Mouse (Mus musculus): ENCODE results near the gene Hcfc2.

Gene Hcfc2

DNA sequence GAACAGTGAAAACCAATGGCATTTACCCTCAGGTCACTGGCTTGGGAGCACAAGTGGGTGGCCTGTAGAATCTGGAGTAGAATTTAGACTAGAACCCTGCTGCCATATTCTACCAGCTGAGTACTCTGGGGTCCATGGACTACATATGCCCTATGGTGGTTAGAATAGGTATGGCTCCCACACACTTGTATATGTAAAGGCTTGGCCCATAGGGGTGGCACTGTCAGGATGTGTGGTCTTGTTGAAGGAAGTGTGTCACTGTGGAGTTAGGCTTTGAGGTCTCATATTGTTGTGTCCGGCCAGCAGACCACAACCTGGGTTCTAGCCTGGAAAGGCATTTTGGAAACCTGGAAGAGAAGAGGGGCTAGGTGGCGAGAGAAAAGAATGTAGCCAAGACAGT lies 74.8 kb downstream of the Hcfc2 start:
- no peak for DNase-seq (ENCODE audit: low read depth, low spot score)

DNA sequence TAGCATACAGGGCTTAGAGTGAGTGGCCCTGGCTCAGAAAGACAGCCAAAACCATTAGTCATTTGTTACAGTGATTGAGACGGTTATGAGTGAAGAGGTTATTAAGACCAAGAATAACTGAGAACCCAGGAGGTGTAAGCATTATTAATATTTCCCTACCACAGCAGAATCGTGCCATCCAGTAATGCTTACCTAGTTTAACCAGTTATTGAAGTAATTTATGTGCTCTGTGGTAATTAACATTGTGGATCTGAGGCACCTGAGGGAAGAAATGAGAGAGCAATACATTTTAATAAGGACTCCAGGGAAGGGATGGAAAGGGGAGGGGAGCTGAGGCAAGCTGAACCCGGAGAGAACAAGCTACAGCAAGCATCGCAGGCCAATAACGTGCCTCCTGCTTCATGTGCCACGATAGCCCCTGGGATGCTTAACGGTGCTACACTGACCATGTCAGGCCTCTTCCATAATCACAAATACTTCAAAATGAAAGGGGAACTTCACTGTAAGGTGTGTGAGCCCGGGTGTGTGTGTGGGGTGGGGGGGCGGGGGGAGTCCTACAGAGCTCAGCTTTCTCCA lies 75.7 kb downstream of the Hcfc2 start:
- DNase-seq (ENCODE audit: low read depth, low spot score): no peak

DNA sequence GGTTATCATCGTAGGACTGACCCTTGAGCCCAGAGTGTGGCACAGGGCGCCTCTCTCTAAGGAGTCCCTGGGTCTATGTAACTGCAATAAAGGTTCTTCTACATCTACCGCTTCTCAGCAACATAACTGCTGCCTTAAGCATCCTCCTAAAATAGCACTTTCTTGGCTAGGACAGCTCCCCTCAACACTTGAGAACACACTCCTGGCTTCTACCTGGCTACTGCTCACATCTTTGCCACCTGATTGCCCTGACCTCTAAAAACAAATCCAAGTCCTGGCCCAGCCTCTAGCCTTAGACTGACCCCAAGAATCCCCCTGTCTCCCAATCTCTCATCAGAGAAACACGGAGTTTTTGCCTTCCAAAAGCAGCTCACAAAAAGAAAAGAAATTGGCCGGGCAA lies 78.9 kb downstream of the Hcfc2 start:
- DNase-seq (ENCODE audit: low read depth, low spot score): no peak

DNA sequence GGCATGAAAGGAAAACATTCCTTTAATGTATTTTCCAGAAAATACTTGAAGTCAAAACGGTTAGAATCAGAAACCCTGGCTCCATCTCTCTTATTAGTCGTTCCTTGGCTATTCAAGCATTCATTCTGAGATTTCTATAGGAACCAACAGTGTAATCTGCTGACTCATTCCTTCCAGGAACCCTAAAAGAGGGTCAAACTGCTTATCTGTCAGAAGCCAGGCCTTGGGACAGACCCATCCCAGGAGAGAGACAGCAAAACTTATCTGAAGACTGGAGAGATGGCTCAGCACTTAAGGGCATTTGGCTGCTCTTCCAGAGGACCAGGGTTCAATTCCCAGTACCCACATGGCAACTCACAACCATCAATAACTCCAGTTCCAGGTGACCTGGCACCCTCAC lies 81.1 kb downstream of the Hcfc2 start:
- DNase-seq (ENCODE audit: low read depth, low spot score): no peak

DNA sequence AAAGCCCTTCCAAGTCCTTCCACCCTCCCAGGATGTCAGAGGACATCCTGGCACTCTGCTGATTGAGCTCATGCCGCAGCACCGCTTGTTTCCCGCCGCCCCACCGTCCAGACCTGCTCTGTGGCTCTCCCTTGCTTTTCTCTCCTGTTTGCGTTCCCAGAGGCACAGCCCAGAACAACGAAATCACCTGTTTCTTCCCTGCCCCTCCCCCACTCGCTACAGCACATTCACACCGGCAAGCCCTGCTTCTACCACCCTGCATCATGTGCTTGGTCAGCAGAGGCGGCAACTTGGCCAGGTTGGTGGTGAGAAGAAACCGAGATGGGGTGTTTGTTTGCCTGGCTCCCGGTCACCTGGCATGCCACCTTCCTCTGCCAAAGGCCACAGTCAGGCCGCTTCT lies 81.9 kb downstream of the Hcfc2 start:
- peak; percentile 80 for DNase-seq (ENCODE audit: low read depth, low spot score)

DNA sequence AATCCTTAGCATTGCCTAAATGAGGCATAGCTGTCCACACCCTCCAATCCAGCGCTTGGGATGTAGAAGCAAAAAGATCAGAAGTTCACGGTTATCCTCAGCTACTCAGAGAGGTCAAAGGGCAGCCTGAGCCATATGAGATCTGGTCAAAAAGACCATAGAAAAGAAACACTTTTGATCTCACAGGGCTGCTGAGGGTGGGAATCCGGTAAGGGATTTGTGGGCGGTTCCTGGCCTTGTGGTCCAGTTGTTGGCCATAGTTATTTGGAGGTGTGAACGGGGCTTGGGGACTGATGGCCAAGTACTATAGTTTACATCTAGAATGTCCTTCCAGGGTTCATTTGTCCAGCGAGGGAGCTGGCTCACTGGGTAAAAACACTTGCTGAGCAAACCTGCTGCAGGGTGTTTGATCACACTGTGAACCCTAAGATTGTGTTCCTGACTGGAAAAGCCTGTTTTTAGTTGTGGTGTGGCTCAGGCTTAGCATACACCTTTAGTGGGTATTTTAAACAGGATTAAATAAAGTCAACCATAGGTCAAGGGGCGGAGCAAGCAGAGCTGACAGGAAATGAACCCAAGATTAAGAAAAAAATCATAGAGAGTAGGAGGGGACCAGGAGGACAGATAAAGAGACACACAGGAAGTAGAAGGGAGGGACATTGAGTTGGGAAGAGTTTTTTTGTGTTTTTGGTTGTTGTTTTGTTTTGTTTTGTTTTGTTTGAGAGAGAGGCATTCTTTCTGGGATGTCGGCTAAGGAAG lies 83.0 kb downstream of the Hcfc2 start:
- peak; percentile 90 for DNase-seq (ENCODE audit: low read depth, low spot score)

DNA sequence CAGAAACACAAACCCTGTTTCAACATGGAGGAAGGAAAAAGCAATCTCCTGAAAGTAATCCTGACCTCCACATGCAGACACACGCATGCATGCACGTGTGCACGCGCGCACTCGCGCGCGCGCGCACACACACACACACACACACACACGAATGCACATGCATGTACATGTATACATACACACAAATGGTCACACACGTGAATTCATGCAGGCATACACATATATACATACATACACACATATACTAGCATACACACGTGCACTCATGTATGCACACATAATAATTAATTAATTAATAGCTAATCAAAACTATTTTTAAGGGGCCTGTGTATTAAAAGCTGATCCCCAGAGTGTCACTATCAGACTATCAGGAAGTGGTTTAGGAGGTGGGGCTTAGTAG lies 83.9 kb downstream of the Hcfc2 start:
- no peak for DNase-seq (ENCODE audit: low read depth, low spot score)

DNA sequence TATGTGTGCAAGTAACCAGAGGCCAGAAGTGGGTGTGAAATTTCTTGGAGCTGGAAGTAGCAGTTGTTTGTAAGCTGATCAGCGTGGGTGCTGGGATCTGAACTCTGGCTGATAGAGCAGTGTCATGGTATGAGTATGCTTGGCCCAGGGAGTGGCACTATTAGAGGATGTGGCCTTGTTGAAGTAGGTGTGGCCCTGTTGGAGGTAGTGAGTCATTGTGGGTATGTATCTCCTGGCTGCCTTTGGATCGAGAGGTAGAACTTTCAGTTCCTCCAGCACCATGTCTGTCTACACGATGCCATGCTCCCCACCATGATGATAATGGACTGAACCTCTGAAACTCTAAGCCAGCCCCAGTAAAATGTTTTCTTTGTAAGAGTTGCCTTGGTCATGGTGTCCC lies 84.4 kb downstream of the Hcfc2 start:
- peak; percentile 47 for DNase-seq (ENCODE audit: low read depth, low spot score)

DNA sequence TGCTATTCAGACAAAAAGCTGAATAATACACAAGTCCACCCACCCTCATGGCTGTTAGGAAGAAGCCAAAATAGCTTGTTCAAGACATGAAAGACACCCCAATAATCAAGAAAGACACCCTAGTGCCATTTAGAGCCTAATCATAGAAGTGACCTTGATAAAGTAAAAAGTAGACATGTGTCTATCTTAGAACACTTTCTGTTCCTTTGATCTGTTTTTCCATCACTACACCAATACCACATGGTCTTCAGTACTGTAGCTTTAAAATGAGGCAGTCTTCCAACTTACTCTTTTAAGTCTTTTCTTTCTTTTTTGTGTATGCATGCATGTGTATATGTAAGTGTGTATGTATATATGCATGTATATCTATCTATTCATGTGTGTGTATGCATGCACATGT lies 84.9 kb downstream of the Hcfc2 start:
- DNase-seq (ENCODE audit: low read depth, low spot score): no peak

DNA sequence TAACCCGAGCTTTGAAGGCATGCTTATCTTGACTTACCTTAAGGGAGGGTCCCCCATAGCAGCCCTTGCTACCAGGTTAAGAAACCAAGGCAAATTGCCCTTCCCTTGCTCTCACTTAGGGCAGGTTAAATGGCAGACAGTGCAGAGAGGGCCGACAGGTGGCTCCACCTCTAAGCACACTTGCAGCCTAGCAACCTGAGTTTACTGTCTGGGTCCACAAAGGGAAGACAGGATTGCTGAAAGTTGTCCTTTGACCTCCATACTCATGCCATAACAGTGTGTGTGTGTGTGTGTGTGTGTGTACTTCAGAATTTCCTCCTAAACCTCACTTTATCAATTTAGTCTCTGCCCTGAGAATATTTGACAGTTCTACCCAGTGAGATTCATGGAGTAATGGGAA lies 86.5 kb downstream of the Hcfc2 start:
- DNase-seq (ENCODE audit: low read depth, low spot score): peak; percentile 64

DNA sequence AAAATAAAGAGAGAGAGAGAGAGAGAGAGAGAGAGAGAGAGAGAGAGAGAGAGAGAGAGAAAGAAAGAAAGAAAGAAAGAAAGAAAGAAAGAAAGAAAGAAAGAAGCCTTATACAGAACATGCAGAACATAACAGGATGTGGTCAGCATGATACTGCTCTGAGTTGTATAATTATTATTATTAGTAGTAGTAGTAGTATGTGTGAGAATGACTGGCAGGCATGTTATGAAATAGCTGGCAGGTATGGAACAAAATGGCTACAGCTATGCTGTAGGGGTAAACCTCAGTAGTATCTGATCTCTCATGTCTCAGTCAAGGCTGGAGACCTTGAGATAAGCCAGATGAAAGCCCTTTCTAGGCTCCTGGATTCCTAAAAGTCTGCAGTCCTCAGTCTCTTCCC lies 93.2 kb downstream of the Hcfc2 start:
- no peak for DNase-seq (ENCODE audit: low read depth, low spot score)

DNA sequence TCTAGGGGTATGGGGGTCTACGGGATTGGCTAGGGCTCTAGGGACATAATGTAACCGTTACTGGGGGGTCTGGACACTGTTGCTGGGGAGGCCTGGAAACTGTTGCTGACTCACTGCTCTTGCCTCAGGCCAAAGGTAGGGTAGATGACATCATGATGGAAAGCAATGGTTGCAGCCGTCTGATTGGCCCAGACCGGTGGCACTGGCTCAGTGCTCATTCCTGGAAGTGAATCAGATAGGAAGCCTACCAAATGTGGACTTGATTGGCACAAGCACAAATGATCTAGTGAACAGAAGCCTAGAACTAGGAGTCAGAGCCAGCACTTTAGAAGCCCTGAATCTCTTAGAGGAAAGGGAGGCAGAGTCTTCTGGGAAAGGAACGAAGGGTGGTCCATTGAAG lies 94.5 kb downstream of the Hcfc2 start:
- DNase-seq (ENCODE audit: low read depth, low spot score): no peak

DNA sequence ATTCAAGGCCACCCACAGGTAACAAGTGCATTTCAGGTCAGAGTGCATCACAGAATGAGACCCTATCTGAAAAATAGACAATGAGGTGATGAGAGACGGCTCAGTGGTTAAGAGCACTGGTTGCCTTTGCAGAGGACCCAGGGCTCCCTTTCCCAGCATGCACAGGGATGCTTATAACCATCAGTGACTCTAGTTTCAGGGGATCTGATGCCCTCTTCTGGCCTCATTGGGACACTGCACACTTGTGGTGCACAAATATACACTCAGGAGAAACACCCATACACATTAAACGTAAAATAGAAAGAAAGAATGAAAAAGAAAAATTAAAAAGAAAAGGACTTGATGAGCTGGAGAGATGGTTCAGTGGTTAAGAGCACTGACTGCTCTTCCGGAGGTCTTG lies 95.8 kb downstream of the Hcfc2 start:
- peak; percentile 86 for DNase-seq (ENCODE audit: low read depth, low spot score)
